Mouse (Mus musculus): ENCODE data around the gene Gm5475. TPM values are rescaled to one million over a fixed set of nuclear protein-coding genes. Genes with fewer than 3 reads are reported as not detected.

Gm5475 gene
- total and polyA plus RNA-seq, 3 experiments, result not detected

DNA sequence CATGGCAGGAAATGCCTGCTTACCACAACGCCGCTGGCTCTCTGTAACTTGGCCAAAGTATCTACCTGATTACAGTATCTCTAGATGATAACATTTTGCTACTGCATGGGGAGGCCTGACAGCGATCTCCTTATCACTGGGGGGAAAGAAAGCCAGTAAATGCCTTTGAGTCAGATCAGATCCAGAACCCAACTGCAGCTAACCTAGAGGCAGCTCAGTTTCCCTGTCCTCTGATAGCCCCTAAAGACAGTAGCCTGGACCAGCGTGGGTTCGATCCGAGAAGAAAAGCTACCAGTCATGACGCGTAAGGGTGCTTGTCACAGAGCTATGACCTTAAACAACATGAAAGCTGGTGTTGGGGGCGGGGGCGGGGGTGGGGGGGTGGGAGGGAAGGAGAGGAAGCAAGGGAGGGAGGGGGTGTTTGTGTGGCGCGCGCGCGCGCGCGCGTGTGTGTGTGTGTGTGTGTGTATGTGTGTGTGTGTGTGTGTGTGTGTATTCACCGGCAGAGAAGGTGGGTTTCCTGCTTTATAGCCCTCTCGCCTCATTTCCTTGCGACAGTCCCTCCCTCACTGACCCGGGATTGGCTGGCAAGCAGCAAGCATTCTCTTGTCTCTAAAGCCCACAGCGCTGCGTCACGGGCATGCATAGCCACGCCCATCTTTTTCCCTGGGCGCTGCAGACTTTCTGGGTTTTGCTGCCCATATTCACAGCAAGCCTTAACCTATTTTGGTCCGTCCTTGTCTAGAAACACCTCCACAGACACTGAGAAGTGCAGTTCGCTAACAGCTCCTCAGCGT, 21.4 kb downstream of the Gm5475 start:
- H3K27me3 ChIP-seq (replicated peaks), result no peaks in the 10 kb centered on the region
- no peaks in the 10 kb centered on the region for H3K79me2 ChIP-seq (replicated peaks; ENCODE audit: control insufficient read depth, extremely low read depth, insufficient read depth, poor library complexity, severe bottlenecking)
- no peaks in the 10 kb centered on the region for H3K36me3 ChIP-seq (replicated peaks in 1 of 2; ENCODE audit: control insufficient read depth in 1 of 2, insufficient read depth in 1 of 2, low read length in 1 of 2)
- in situ Hi-C loops (cut with MboI; ENCODE audit: low pct_ligation_motif_present, low pct_unique_long_range_greater_than_20kb, low sequenced_read_pairs), result no loop called here
- dilution Hi-C loops (cut with MboI; ENCODE audit: extremely low pct_ligation_motif_present, extremely low pct_unique_long_range_greater_than_20kb, low sequenced_read_pairs), result no loop called here
- peak overlapping the region; percentile 73 for H3K9ac ChIP-seq (ENCODE audit: insufficient read depth, low read depth)
- H3K4me3 ChIP-seq (replicated peaks in 1 of 3; ENCODE audit: low read depth in 2 of 3, low read length in 2 of 3, poor library complexity in 1 of 3), result peak overlapping the region; percentile 53 to 68 (median 65)
- peak overlapping the region; percentile 93 for H3K4me2 ChIP-seq (ENCODE audit: insufficient read depth, low read depth, poor library complexity, severe bottlenecking)
- no peaks in the 10 kb centered on the region for H3K9me3 ChIP-seq (replicated peaks; ENCODE audit: low read length)
- peaks cover 2 to 15% of the 10 kb centered on the region in 2 experiments; a peak in 2 of 4 replicates for H3K4me1 ChIP-seq (ENCODE audit: control insufficient read depth in 1 of 2, insufficient read depth in 2 of 2)
- H3K27ac ChIP-seq (ENCODE audit: insufficient read depth, low read depth), result no peak overlapping the region
- peak; percentile 58; the same call in 1 of the 2 replicates for TF ChIP-seq HCFC1 (IDR thresholded peaks at IDR 0.05; ENCODE audit: low read depth, low read length)
- TF ChIP-seq TBP (conservative IDR thresholded peaks at IDR 0.05; ENCODE audit: low read depth, low read length), result peak; percentile 94
- TF ChIP-seq ELF1 (IDR thresholded peaks at IDR 0.05; ENCODE audit: low read depth, low read length), result peak; percentile 83
- 0 out of 2 replicates have a peak, but pooled peaks have one; percentile 34 for TF ChIP-seq NELFE (IDR thresholded peaks at IDR 0.05; ENCODE audit: low read depth, low read length)
- TF ChIP-seq JUND (conservative IDR thresholded peaks at IDR 0.05; ENCODE audit: low read depth, low read length), result no peak
- no peak for TF ChIP-seq CTCF (conservative IDR thresholded peaks at IDR 0.05 in 1 of 2, IDR thresholded peaks at IDR 0.05 in 1 of 2; ENCODE audit: low read depth in 2 of 2, low read length in 2 of 2)
- no peak for TF ChIP-seq USF1 (IDR thresholded peaks at IDR 0.05; ENCODE audit: low read depth, low read length)
- no peak for TF ChIP-seq SMC3 (IDR thresholded peaks at IDR 0.05; ENCODE audit: low read depth, low read length)
- TF ChIP-seq MAX (IDR thresholded peaks at IDR 0.05; ENCODE audit: low read length), result peak; percentile 31
- no peak for TF ChIP-seq ZNF384 (IDR thresholded peaks at IDR 0.05; ENCODE audit: low read depth, low read length)
- peak; percentile 59 for TF ChIP-seq TCF12 (IDR thresholded peaks at IDR 0.05; ENCODE audit: low read depth, low read length)
- TF ChIP-seq MAZ (IDR thresholded peaks at IDR 0.05; ENCODE audit: low read depth, low read length), result peak; percentile 60; the same call in 1 of the 2 replicates
- peak; percentile 67 for TF ChIP-seq POLR2A (IDR thresholded peaks at IDR 0.05; ENCODE audit: low read depth, low read length)
- peak; percentile 58 for TF ChIP-seq NRF1 (IDR thresholded peaks at IDR 0.05; ENCODE audit: low read depth, low read length)
- DNase-seq (ENCODE audit: extremely low read depth), result peak; percentile 96

- no peak overlapping the region for H3K9ac ChIP-seq (ENCODE audit: insufficient read depth, low read depth)
- no peaks in the 10 kb centered on the region for H3K79me2 ChIP-seq (replicated peaks; ENCODE audit: control insufficient read depth, extremely low read depth, insufficient read depth, poor library complexity, severe bottlenecking)
- no peak overlapping the region for H3K4me2 ChIP-seq (ENCODE audit: insufficient read depth, low read depth, poor library complexity, severe bottlenecking)
- no peak for DNase-seq (ENCODE audit: extremely low read depth)
- no peak overlapping the region for H3K4me3 ChIP-seq (replicated peaks in 1 of 3; ENCODE audit: low read depth in 2 of 3, low read length in 2 of 3, poor library complexity in 1 of 3)
- H3K27ac ChIP-seq (ENCODE audit: insufficient read depth, low read depth), result no peak overlapping the region
- peaks cover 3% of the 10 kb centered on the region for H3K9me3 ChIP-seq (replicated peaks; ENCODE audit: low read length)
- H3K27me3 ChIP-seq (replicated peaks), result no peaks in the 10 kb centered on the region
- in situ Hi-C loops (cut with MboI; ENCODE audit: low pct_ligation_motif_present, low pct_unique_long_range_greater_than_20kb, low sequenced_read_pairs), result no loop called here
- H3K4me1 ChIP-seq (ENCODE audit: control insufficient read depth in 1 of 2, insufficient read depth in 2 of 2), result peaks cover 2 to 28% of the 10 kb centered on the region in 2 experiments; a peak in 3 of 4 replicates
- H3K36me3 ChIP-seq (replicated peaks in 1 of 2; ENCODE audit: control insufficient read depth in 1 of 2, insufficient read depth in 1 of 2, low read length in 1 of 2), result no peaks in the 10 kb centered on the region
- TF ChIP-seq NRF1 (IDR thresholded peaks at IDR 0.05; ENCODE audit: low read depth, low read length) (no peak), POLR2AphosphoS2 (IDR thresholded peaks at IDR 0.05; ENCODE audit: low read depth, low read length) (no peak), USF2 (conservative IDR thresholded peaks at IDR 0.05; ENCODE audit: low read depth, low read length) (no peak)
- dilution Hi-C loops (cut with MboI; ENCODE audit: extremely low pct_ligation_motif_present, extremely low pct_unique_long_range_greater_than_20kb, low sequenced_read_pairs), result no loop called here
Observed at GRCm38 (mm10) chr15:100446887-100447286, 24.9 kb downstream of the Gm5475 start.
